Mouse (Mus musculus): ENCODE data around the gene Cnot3. TPM values are rescaled to one million over a fixed set of nuclear protein-coding genes. Genes with fewer than 3 reads are reported as not detected.
"Not testable (repeated sequence)": the region's sequence is repeated elsewhere in the genome, so short reads cannot be mapped to it uniquely, and the experiment has no call there.

The Cnot3 gene
- total RNA-seq, 2 experiments from 2014 or later = 67.9 to 71.5 TPM

GRCm38 (mm10) chr7:3692382-3692986, 47.4 kb downstream of the Cnot3 start, which contains the start of gene Tsen34:
TSS of gene Tsen34 (plus strand) at chr7:3692863.
- no peak for TF ChIP-seq CTCF (conservative IDR thresholded peaks at IDR 0.05)
- peak within 1 kb of the TSS; percentile 96 for H3K4me3 ChIP-seq
- peak within 1 kb of the TSS; percentile 94 for H3K27ac ChIP-seq
- DNase-seq (ENCODE audit: low spot score in 2 of 2) = no peak

GRCm38 (mm10) chr7:3692987-3693808, 48.1 kb downstream of the Cnot3 start, which contains the start of gene Mboat7:
TSS of gene Mboat7 (minus strand) at chr7:3693523.
- peak within 1 kb of the TSS; percentile 94 for H3K27ac ChIP-seq
- TF ChIP-seq CTCF (conservative IDR thresholded peaks at IDR 0.05) = no peak
- peak; percentile 96 to 98 for DNase-seq (ENCODE audit: low spot score in 2 of 2)
- H3K4me3 ChIP-seq = peak within 1 kb of the TSS; percentile 96

GRCm38 (mm10) chr7:3693809-3694075, 48.7 kb downstream of the Cnot3 start:
- H3K4me3 ChIP-seq = peak overlapping the region; percentile 96
- peak overlapping the region; percentile 94 for H3K27ac ChIP-seq
- DNase-seq (ENCODE audit: low spot score in 2 of 2) = no peak
- no peak for TF ChIP-seq CTCF (conservative IDR thresholded peaks at IDR 0.05)

GRCm38 (mm10) chr7:3694076-3694948, 49.2 kb downstream of the Cnot3 start:
- H3K4me3 ChIP-seq = peak overlapping the region; percentile 96

GRCm38 (mm10) chr7:3694949-3695305, 49.9 kb downstream of the Cnot3 start:
- not testable (repeated sequence) for DNase-seq (ENCODE audit: low spot score in 2 of 2)
- H3K4me3 ChIP-seq = peak overlapping the region; percentile 96
- peak overlapping the region; percentile 94 for H3K27ac ChIP-seq

More at GRCm38 (mm10) chr7:3694076-3694948, 49.2 kb downstream of the Cnot3 start:
- no peak for TF ChIP-seq CTCF (conservative IDR thresholded peaks at IDR 0.05)
- H3K27ac ChIP-seq = peak overlapping the region; percentile 94
- peak; percentile 41 to 61 for DNase-seq (ENCODE audit: low spot score in 2 of 2)

GRCm38 (mm10) chr7:3698471-3698870, 53.4 kb downstream of the Cnot3 start:
- TF ChIP-seq CTCF (conservative IDR thresholded peaks at IDR 0.05) = peak; percentile 39
- DNase-seq (ENCODE audit: low spot score in 2 of 2) = peak in 1 of 2 experiments; percentile 65
- H3K4me3 ChIP-seq = no peak overlapping the region

GRCm38 (mm10) chr7:3703148-3703878, 58.2 kb downstream of the Cnot3 start:
- TF ChIP-seq CTCF (conservative IDR thresholded peaks at IDR 0.05) = no peak
- no peak for DNase-seq (ENCODE audit: low spot score in 2 of 2)
- Histone ChIP-seq H3K27ac (peak overlapping the region; percentile 93), H3K4me3 (peak overlapping the region; percentile 90)

More at GRCm38 (mm10) chr7:3698471-3698870, 53.4 kb downstream of the Cnot3 start:
- H3K27ac ChIP-seq = peak overlapping the region; percentile 84

- peak; percentile 72 for TF ChIP-seq CTCF (conservative IDR thresholded peaks at IDR 0.05)
- DNase-seq (ENCODE audit: low spot score in 2 of 2) = peak; percentile 96
- Histone ChIP-seq H3K4me3 (peak within 1 kb of the TSS; percentile 90), H3K27ac (peak within 1 kb of the TSS; percentile 93)
Observed at GRCm38 (mm10) chr7:3703879-3704441, 58.9 kb downstream of the Cnot3 start, which contains the start of gene Rps9. TSS of gene Rps9 (plus strand) at chr7:3703993.

- no peak for TF ChIP-seq CTCF (conservative IDR thresholded peaks at IDR 0.05)
Observed at GRCm38 (mm10) chr7:3704475-3704874, 59.4 kb downstream of the Cnot3 start.

GRCm38 (mm10) chr7:3705461-3705860, 60.4 kb downstream of the Cnot3 start:
- Histone ChIP-seq H3K4me3 (peak overlapping the region; percentile 90), H3K27ac (peak overlapping the region; percentile 93; the same call in 1 of the 2 replicates)
- DNase-seq (ENCODE audit: low spot score in 2 of 2) = not testable (repeated sequence)

More at GRCm38 (mm10) chr7:3704475-3704874, 59.4 kb downstream of the Cnot3 start:
- Histone ChIP-seq H3K4me3 (peak overlapping the region; percentile 90), H3K27ac (peak overlapping the region; percentile 93)
- no peak for DNase-seq (ENCODE audit: low spot score in 2 of 2)

- peak overlapping the region; percentile 90 for H3K4me3 ChIP-seq
- no peak for TF ChIP-seq CTCF (conservative IDR thresholded peaks at IDR 0.05)
- no peak overlapping the region; the same call in 1 of the 2 replicates for H3K27ac ChIP-seq
- DNase-seq (ENCODE audit: low spot score in 2 of 2) = no peak
Observed at GRCm38 (mm10) chr7:3705911-3706310, 60.8 kb downstream of the Cnot3 start.

Data from layer of hippocampus, adult 2 months (tissue).